Mouse (Mus musculus) lung, postnatal 0 days (tissue): ENCODE data around the gene Ifitm3. TPM values are rescaled to one million over a fixed set of nuclear protein-coding genes. Genes with fewer than 3 reads are reported as not detected.

Experiments used
- ATAC-seq: fragments of 200-750 bp; cut with Nextera tagmentation; 2 replicates; pipeline ENCODE4 v1.8.0; 2017; ENCODE audit warnings: moderate library complexity
- DNase-seq: peaks from one replicate; pipeline ENCODE4 v3.0.0-alpha.2; 2016; ENCODE audit warnings: low spot score
- H3K27ac ChIP-seq: fragments of 300-500 bp; sonication (generic); 2 replicates; pipeline ENCODE4 v1.5.1; 2014; ENCODE audit warnings: antibody characterized with exemption, mild to moderate bottlenecking, low read length, mixed read lengths
- H3K27me3 ChIP-seq: fragments of 300-500 bp; sonication (generic); replicated peaks from 2 replicates; pipeline ENCODE4 v1.6.1; 2014; ENCODE audit warnings: low read length, mixed read lengths; ENCODE audit not compliant: insufficient read depth
- H3K36me3 ChIP-seq: fragments of 300-500 bp; sonication (generic); 2 replicates; pipeline ENCODE4 v1.6.1; 2014; ENCODE audit warnings: low read length, mixed read lengths; ENCODE audit not compliant: insufficient read depth
- H3K4me1 ChIP-seq: fragments of 300-500 bp; sonication (generic); 2 replicates; pipeline ENCODE4 v1.6.1; 2014; ENCODE audit warnings: antibody characterized with exemption, low read depth, low read length, mixed read lengths; ENCODE audit not compliant: insufficient read depth
- H3K4me2 ChIP-seq: fragments of 300-500 bp; sonication (generic); replicated peaks from 2 replicates; pipeline ENCODE4 v1.6.1; 2014; ENCODE audit warnings: low read depth, mild to moderate bottlenecking, low read length, moderate library complexity, mixed read lengths
- H3K4me3 ChIP-seq: fragments of 300-500 bp; sonication (generic); 2 replicates; pipeline ENCODE4 v1.5.1; 2014; ENCODE audit warnings: low read depth, low read length
- H3K9ac ChIP-seq: fragments of 300-500 bp; sonication (generic); replicated peaks from 2 replicates; pipeline ENCODE4 v1.6.1; 2014; ENCODE audit warnings: low read depth, mild to moderate bottlenecking
- H3K9me3 ChIP-seq: fragments of 300-500 bp; sonication (generic); 2 replicates; pipeline ENCODE4 v1.6.1; 2016; ENCODE audit warnings: low read length, mixed read lengths
- CTCF ChIP-seq: IDR thresholded peaks from 2 replicates; pipeline ENCODE4 v1.5.1; 2016; ENCODE audit warnings: antibody characterized with exemption, mild to moderate bottlenecking
- EP300 ChIP-seq: IDR thresholded peaks from 2 replicates; pipeline ENCODE4 v1.6.1; 2016; ENCODE audit warnings: antibody characterized with exemption, mild to moderate bottlenecking, control low read depth
- WGBS: fragments of 180-500 bp; shearing (Covaris S2); extraction: QIAGEN DNeasy Blood & Tissue Kit; methylation state at CpG from one replicate; pipeline ENCODE4 v1.1.7; 2014; 5-methylcytosine and 5-hydroxymethylcytosine counted together
- polyA plus RNA-seq: library from polyadenylated mRNA; unstranded; fragments of >200 nt; fragmentation: Nextera tagmentation; extraction: Ambion mirVana; gene quantifications from 2 replicates; pipeline ENCODE4 v1.2.1, GENCODE M21; 2015

Ifitm3 gene
- polyA plus RNA-seq, 1 experiment from 2014 or later = 1,037 TPM

- Histone ChIP-seq H3K27me3 (no peaks in the 10 kb centered on the region), H3K9me3 (no peaks in the 10 kb centered on the region), H3K9ac (no peak overlapping the region), H3K4me2 (no peak overlapping the region), H3K36me3 (no peaks in the 10 kb centered on the region), H3K4me3 (no peak overlapping the region), H3K4me1 (no peaks in the 10 kb centered on the region), H3K27ac (no peak overlapping the region)
- peak; percentile 25 for DNase-seq
- 78% methylated on average over 10 of the region's 10 CpGs for WGBS
- no peak for ATAC-seq
- peak; percentile 36 for TF ChIP-seq CTCF
- TF ChIP-seq EP300 = no peak
These were observed 6.4 kb upstream of the Ifitm3 start for GRCm38 (mm10) chr7:141016707-141017697.

GRCm38 (mm10) chr7:141011238-141011770 lies 734 bp upstream of the Ifitm3 start:
- Histone ChIP-seq H3K4me2 (no peak overlapping the region), H3K27ac (peak overlapping the region; percentile 87), H3K9ac (0 out of 2 replicates have a peak overlapping the region, but pooled peaks have one; percentile 59), H3K4me3 (no peak overlapping the region), H3K9me3 (no peaks in the 10 kb centered on the region), H3K27me3 (no peaks in the 10 kb centered on the region), H3K4me1 (peaks cover 17% of the 10 kb centered on the region), H3K36me3 (no peaks in the 10 kb centered on the region)
- WGBS = 89% methylated on average over 7 of the region's 7 CpGs
- no peak for DNase-seq
- no peak for TF ChIP-seq CTCF
- TF ChIP-seq EP300 = no peak
- ATAC-seq = no peak

- Histone ChIP-seq H3K4me3 (peak overlapping the region; percentile 60), H3K27me3 (no peaks in the 10 kb centered on the region), H3K36me3 (no peaks in the 10 kb centered on the region), H3K27ac (peak overlapping the region; percentile 87), H3K9ac (peak overlapping the region; percentile 59), H3K9me3 (no peaks in the 10 kb centered on the region), H3K4me2 (peak overlapping the region; percentile 58), H3K4me1 (peaks cover 17% of the 10 kb centered on the region)
- ATAC-seq (no peak), DNase-seq (no peak)
- WGBS = 63% methylated on average over 9 of the region's 9 CpGs
- TF ChIP-seq EP300 = no peak
- no peak for TF ChIP-seq CTCF
These were observed 905 bp downstream of the Ifitm3 start for GRCm38 (mm10) chr7:141009665-141010064.

GRCm38 (mm10) chr7:141008938-141009660 lies 1.5 kb downstream of the Ifitm3 start:
- H3K4me3 ChIP-seq = peak overlapping the region; percentile 60
- H3K9ac ChIP-seq = peak overlapping the region; percentile 23
- WGBS = 6% methylated on average over 19 of the region's 20 CpGs
- H3K4me1 ChIP-seq = peaks cover 17% of the 10 kb centered on the region
- H3K36me3 ChIP-seq = no peaks in the 10 kb centered on the region
- peak; percentile 97 for DNase-seq
- H3K27me3 ChIP-seq = no peaks in the 10 kb centered on the region
- peak; percentile 93 for ATAC-seq
- TF ChIP-seq CTCF (peak; percentile 96), EP300 (peak; percentile 37; the same call in 1 of the 2 replicates)
- H3K4me2 ChIP-seq = peak overlapping the region; percentile 58
- peak overlapping the region; percentile 87 for H3K27ac ChIP-seq
- H3K9me3 ChIP-seq = no peaks in the 10 kb centered on the region

- TF ChIP-seq CTCF (peak; percentile 70), EP300 (no peak)
- Histone ChIP-seq H3K4me1 (peaks cover 17% of the 10 kb centered on the region), H3K36me3 (no peaks in the 10 kb centered on the region), H3K9ac (peak overlapping the region; percentile 23; the same call in 1 of the 2 replicates), H3K27ac (peak overlapping the region; percentile 75), H3K9me3 (no peaks in the 10 kb centered on the region), H3K27me3 (no peaks in the 10 kb centered on the region), H3K4me3 (peak overlapping the region; percentile 60; the same call in 1 of the 2 replicates), H3K4me2 (peak overlapping the region; percentile 58)
- 5% methylated on average over 7 of the region's 7 CpGs for WGBS
- ATAC-seq (peak; percentile 54), DNase-seq (peak; percentile 92)
These were observed 2.2 kb downstream of the Ifitm3 start for GRCm38 (mm10) chr7:141008312-141008761.
